Mouse (Mus musculus) intestine, postnatal 0 days (tissue): ENCODE data around the gene Lman2l. TPM values are rescaled to one million over a fixed set of nuclear protein-coding genes. Genes with fewer than 3 reads are reported as not detected.

ENCODE experiments used
- ATAC-seq: fragments of 200-750 bp; cut with Nextera tagmentation; 2 replicates; pipeline ENCODE4 v1.8.0; 2017; ENCODE audit warnings: mild to moderate bottlenecking, moderate TSS enrichment, moderate library complexity
- H3K27ac ChIP-seq: fragments of 300-500 bp; sonication (generic); 2 replicates; pipeline ENCODE4 v1.5.1; 2014; ENCODE audit warnings: mild to moderate bottlenecking, low read depth, low read length, moderate library complexity
- H3K27me3 ChIP-seq: fragments of 300-500 bp; sonication (generic); replicated peaks from 2 replicates; pipeline ENCODE4 v1.6.1; 2014; ENCODE audit warnings: low read length, mixed read lengths; ENCODE audit not compliant: control insufficient read depth, insufficient read depth
- H3K36me3 ChIP-seq: fragments of 300-500 bp; sonication (generic); 2 replicates; pipeline ENCODE4 v1.6.1; 2014; ENCODE audit warnings: mild to moderate bottlenecking, moderate library complexity; ENCODE audit not compliant: control insufficient read depth, insufficient read depth
- H3K4me1 ChIP-seq: fragments of 300-500 bp; sonication (generic); replicated peaks from 2 replicates; pipeline ENCODE4 v1.6.1; 2014; ENCODE audit warnings: antibody characterized with exemption, low read length, mixed read lengths; ENCODE audit not compliant: control insufficient read depth, insufficient read depth
- H3K4me2 ChIP-seq: fragments of 300-500 bp; sonication (generic); replicated peaks from 2 replicates; pipeline ENCODE4 v1.6.1; 2014; ENCODE audit warnings: low read depth, mild to moderate bottlenecking, moderate library complexity
- H3K4me3 ChIP-seq: fragments of 300-500 bp; sonication (generic); 2 replicates; pipeline ENCODE4 v1.5.1; 2014; ENCODE audit warnings: low read depth, low read length
- H3K9ac ChIP-seq: fragments of 300-500 bp; sonication (generic); 2 replicates; pipeline ENCODE4 v1.6.1; 2014; ENCODE audit warnings: mild to moderate bottlenecking, low read depth, low read length
- H3K9me3 ChIP-seq: fragments of 300-500 bp; sonication (generic); 2 replicates; pipeline ENCODE4 v1.6.1; 2016; ENCODE audit warnings: mixed run types; ENCODE audit not compliant: control insufficient read depth
- CTCF ChIP-seq: sonication (generic); IDR thresholded peaks from 2 replicates; pipeline ENCODE4 v1.5.1; 2016; ENCODE audit warnings: low read depth, mild to moderate bottlenecking, control low read depth, antibody characterized with exemption, moderate library complexity
- WGBS: fragments of 180-500 bp; shearing (Covaris S2); extraction: QIAGEN DNeasy Blood & Tissue Kit; methylation state at CpG from one replicate; pipeline ENCODE4 v1.1.7; 2014; 5-methylcytosine and 5-hydroxymethylcytosine counted together
- polyA plus RNA-seq: library from polyadenylated mRNA; unstranded; fragments of >200 nt; fragmentation: Nextera tagmentation; extraction: Ambion mirVana; gene quantifications from 2 replicates; pipeline ENCODE4 v1.2.1, GENCODE M21; 2015

Gene Lman2l
- polyA plus RNA-seq, 1 experiment from 2014 or later, result 10.5 TPM

DNA sequence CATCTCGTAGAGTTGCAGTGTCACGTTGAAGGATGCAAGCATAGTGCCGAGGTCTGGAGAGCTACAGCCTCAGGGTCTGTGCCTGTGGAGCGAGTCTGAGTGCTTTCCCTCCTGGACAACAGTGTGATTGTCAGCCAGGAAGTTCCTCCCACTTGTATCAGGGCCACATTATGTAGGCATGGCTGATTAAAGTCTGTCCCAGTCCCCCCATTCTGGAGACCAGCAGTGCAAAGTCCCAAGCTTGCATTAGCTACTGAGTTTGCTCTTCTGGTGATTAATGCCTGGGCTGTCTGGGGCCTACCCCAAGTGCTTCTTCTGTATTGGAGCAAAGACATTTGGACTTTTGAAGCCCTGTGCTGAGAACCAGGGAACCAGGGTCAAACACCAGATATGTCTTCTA, 38.8 kb upstream of the Lman2l start:
- ATAC-seq, result peak; percentile 66
- Histone ChIP-seq H3K27me3 (no peaks in the 10 kb centered on the region), H3K36me3 (peaks cover 7% of the 10 kb centered on the region; the same call in 1 of the 2 replicates), H3K4me3 (no peak overlapping the region), H3K27ac (peak overlapping the region; percentile 46; the same call in 1 of the 2 replicates), H3K9ac (no peak overlapping the region), H3K9me3 (no peaks in the 10 kb centered on the region), H3K4me2 (no peak overlapping the region), H3K4me1 (no peaks in the 10 kb centered on the region)
- WGBS, result 41% methylated on average over 4 of the region's 4 CpGs
- no peak for TF ChIP-seq CTCF

DNA sequence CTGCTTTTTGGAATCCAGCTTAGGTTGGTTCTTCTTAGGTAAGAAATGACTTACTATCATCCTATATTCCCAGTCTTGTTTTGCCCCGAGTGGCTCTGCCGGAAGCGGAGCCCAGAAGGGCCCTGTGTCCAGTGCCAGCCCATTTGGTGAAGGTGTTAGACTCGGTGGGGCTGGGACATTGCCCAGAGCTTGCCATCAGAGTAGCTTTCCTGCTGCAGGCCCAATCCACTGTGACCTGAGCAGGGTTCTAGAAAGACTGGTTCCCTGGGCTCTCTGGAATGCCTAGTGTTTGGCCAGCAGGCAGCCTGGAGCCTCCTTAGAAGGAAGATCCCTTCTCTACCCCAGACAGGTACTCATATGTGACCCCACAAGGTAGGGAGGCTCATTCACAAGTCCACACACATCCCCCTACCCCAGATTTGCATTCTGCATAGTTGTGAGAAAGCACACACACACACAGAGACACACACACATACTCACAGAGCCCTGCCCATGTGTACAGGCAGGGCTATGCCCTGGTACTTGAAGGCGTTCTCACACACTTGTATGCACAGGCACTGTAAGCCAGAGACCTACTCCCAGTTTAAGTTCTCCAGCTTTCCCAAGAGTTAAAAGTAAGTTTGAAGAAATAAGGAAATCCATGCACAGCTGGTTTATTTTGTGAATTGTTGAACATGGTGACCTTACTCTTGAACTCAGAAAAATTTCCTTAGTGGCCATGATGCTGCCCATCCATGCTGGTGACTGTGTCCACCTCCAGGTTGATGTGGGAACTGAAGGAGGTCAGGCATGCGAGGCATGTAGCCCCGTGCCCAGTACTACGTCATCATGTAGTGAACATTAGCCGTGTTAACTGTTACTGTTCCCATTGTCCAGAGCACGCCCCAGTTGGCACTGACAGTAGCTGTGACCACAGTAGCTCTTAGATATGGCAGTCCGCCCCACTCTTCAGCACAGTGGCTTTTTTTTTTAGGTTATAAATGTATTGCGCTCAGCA, 35.1 kb upstream of the Lman2l start:
- no peak for ATAC-seq
- H3K27ac ChIP-seq, result no peak overlapping the region
- TF ChIP-seq CTCF, result no peak

DNA sequence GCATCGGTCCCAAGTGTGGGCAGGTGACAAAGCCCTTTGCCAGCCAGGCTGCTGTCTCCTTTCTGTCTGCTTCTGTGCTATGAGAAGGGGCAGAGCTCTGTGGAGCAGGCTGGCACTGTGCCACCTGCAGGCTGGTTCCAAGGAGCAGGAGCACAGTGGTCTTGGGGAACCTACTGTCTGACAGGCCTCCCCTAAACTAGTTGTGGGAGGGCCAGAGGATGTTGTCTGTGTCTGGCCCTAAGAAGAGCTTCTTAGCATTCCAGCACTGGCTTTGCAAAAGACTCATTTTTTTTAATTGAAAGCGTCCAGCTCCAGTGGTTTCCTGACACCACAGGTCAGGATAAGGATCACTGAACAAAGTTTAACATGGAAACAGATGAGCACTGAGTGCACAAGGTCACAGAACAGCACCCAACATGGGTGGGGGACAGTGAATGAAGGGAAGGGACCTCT, 33.3 kb upstream of the Lman2l start:
- Histone ChIP-seq H3K9ac (no peak overlapping the region), H3K4me2 (0 out of 2 replicates have a peak overlapping the region, but pooled peaks have one; percentile 17), H3K4me1 (peaks cover 23% of the 10 kb centered on the region), H3K27ac (no peak overlapping the region), H3K4me3 (no peak overlapping the region), H3K36me3 (peaks cover 7% of the 10 kb centered on the region), H3K27me3 (no peaks in the 10 kb centered on the region), H3K9me3 (no peaks in the 10 kb centered on the region)
- TF ChIP-seq CTCF, result no peak
- no peak for ATAC-seq
- WGBS, result 43% methylated on average over 2 of the region's 2 CpGs

More for the DNA sequence above, 35.1 kb upstream of the Lman2l start:
- H3K4me1 ChIP-seq, result peaks cover 13% of the 10 kb centered on the region; the same call in 1 of the 2 replicates
- WGBS, result 82% methylated on average over 12 of the region's 12 CpGs
- no peak overlapping the region for H3K9ac ChIP-seq
- no peaks in the 10 kb centered on the region for H3K9me3 ChIP-seq
- no peak overlapping the region for H3K4me3 ChIP-seq
- H3K4me2 ChIP-seq, result no peak overlapping the region
- peaks cover 7% of the 10 kb centered on the region; the same call in 1 of the 2 replicates for H3K36me3 ChIP-seq
- H3K27me3 ChIP-seq, result no peaks in the 10 kb centered on the region

GRCm38 (mm10) chr1:36476426-36476825, 31.4 kb upstream of the Lman2l start:
- H3K4me2 ChIP-seq, result peak overlapping the region; percentile 88
- no peak overlapping the region for H3K9ac ChIP-seq
- H3K4me3 ChIP-seq, result 0 out of 2 replicates have a peak overlapping the region, but pooled peaks have one; percentile 72
- H3K27ac ChIP-seq, result peak overlapping the region; percentile 82
- ATAC-seq, result peak; percentile 29
- WGBS, result 27% methylated on average over 7 of the region's 7 CpGs
- no peak for TF ChIP-seq CTCF
- H3K36me3 ChIP-seq, result peaks cover 7% of the 10 kb centered on the region
- H3K4me1 ChIP-seq, result peaks cover 29% of the 10 kb centered on the region
- H3K27me3 ChIP-seq, result no peaks in the 10 kb centered on the region
- no peaks in the 10 kb centered on the region for H3K9me3 ChIP-seq

GRCm38 (mm10) chr1:36475480-36476110, 30.5 kb upstream of the Lman2l start:
- WGBS, result 22% methylated on average over 8 of the region's 8 CpGs
- Histone ChIP-seq H3K27me3 (no peaks in the 10 kb centered on the region), H3K36me3 (peaks cover 7% of the 10 kb centered on the region), H3K4me2 (peak overlapping the region; percentile 88), H3K9me3 (no peaks in the 10 kb centered on the region), H3K27ac (peak overlapping the region; percentile 82), H3K4me1 (peaks cover 29% of the 10 kb centered on the region), H3K9ac (peak overlapping the region; percentile 50; the same call in 1 of the 2 replicates), H3K4me3 (peak overlapping the region; percentile 72)
- TF ChIP-seq CTCF, result no peak; the same call in 1 of the 2 replicates
- ATAC-seq, result peak; percentile 60

DNA sequence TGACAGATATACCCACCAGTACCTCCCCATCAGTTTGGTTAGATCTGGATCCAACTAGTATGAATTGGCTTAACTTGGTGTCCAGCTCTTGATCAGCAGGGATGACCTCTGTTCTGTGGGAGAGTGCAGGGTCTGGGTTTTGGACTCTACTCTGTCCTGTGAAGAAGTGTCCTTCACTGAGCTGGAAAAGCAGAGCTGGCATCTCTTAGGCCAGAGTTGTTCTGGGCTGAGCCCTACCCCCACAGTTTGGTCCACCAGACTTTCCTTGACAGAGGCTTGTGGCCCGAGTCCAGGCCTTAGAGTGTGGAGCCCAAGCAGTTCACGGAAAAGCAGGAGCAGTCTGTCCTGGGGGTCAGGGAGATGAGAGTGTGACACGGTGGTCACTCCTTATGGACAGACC, 29.6 kb upstream of the Lman2l start:
- Histone ChIP-seq H3K4me1 (peaks cover 29% of the 10 kb centered on the region), H3K27ac (peak overlapping the region; percentile 82), H3K27me3 (no peaks in the 10 kb centered on the region), H3K36me3 (no peaks in the 10 kb centered on the region; the same call in 1 of the 2 replicates), H3K9ac (peak overlapping the region; percentile 50), H3K4me2 (peak overlapping the region; percentile 88), H3K9me3 (no peaks in the 10 kb centered on the region), H3K4me3 (peak overlapping the region; percentile 72)
- WGBS, result 25% methylated on average over 3 of the region's 3 CpGs
- no peak for TF ChIP-seq CTCF
- no peak for ATAC-seq
